Mouse (Mus musculus) left cerebral cortex, postnatal 25 days (tissue): ENCODE data around the gene Gm10377. TPM values are rescaled to one million over a fixed set of nuclear protein-coding genes. Genes with fewer than 3 reads are reported as not detected.
"Not testable (repeated sequence)": the region's sequence is repeated elsewhere in the genome, so short reads cannot be mapped to it uniquely, and the experiment has no call there.

Experiments
- DNase-seq, 2 experiments: peaks; one replicate each; pipeline ENCODE4 v3.0.0; 2022; ENCODE audit warnings: low spot score in 2 of 2, mixed read lengths in 1 of 2
- intact Hi-C: fragments of 180-260 bp; cut with DNase I; formaldehyde crosslinking; loops from one replicate; pipeline ENCODE4 v1.15.1; 2025
- total RNA-seq, 2 experiments: library from RNA; stranded (reverse); gene quantifications; 2 replicates each; pipeline ENCODE4 v1.2.3; 2021

Gene Gm10377
- not detected for total RNA-seq

DNA sequence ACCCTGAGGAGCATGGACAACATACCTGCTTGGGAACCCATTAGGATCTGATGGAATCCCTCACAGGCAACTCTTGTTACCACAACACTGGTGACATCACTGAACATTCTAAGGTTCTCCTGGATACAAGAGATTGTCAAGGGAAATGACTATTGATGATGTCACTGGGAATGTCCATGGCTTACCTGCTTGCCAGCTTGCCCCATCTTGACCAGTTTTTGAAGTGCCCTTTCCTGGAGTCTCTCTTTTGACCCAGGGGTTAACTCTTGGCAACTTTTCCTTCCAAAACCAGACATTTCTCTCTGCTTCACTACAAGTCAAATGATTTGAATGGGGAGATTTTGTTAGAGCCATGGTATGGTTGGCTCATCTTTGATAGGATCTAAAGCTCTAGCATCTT, at the start of gene Gm10377:
Gene Gm10377 (minus strand): TSS at position 101 of the 400 bp plus-strand sequence.
- DNase-seq, intact Hi-C loops: not testable (repeated sequence)

DNA sequence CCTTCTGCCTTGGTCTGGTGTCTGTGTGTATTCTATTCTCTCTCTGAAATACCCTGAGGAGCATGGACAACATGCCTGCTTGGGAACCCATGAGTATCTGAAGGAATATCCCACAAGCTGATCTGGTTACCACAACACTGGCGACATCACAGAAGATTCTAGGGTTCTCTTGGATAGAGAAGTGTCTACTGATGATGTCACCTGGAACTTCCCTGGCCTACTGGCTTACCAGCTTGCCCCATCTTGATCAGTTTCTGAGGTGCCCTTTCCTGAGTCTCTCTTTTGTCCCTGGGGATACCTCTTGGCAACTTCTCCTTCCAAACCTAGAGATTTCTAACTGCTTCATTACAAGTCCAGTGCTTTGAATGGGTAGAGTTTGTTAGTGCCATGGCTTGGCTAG, 29.1 kb downstream of the Gm10377 start, which contains the start of gene Gm3015:
Gene Gm3015 (minus strand): TSS at position 101 of the 400 bp plus-strand sequence.
- DNase-seq, intact Hi-C loops: not testable (repeated sequence)

Other genes with a start within 250 kb of the Gm10377 start
- gene Gm17124, start 198.1 kb downstream of the Gm10377 start, total RNA-seq, result not detected
- not detected for gene Gm3633, start 156.1 kb downstream of the Gm10377 start, total RNA-seq
- not detected for gene Gm10378, start 142.0 kb downstream of the Gm10377 start, total RNA-seq
- not detected for gene Gm3015, start 29.2 kb downstream of the Gm10377 start, total RNA-seq
- gene Gm21977, start 55.5 kb upstream of the Gm10377 start, total RNA-seq, result not detected
- not detected for gene Gm8082, start 195.6 kb upstream of the Gm10377 start, total RNA-seq
- not detected for gene Gm10376, start 217.6 kb upstream of the Gm10377 start, total RNA-seq